Mouse (Mus musculus): ENCODE results near the gene Snap25.

DNA sequence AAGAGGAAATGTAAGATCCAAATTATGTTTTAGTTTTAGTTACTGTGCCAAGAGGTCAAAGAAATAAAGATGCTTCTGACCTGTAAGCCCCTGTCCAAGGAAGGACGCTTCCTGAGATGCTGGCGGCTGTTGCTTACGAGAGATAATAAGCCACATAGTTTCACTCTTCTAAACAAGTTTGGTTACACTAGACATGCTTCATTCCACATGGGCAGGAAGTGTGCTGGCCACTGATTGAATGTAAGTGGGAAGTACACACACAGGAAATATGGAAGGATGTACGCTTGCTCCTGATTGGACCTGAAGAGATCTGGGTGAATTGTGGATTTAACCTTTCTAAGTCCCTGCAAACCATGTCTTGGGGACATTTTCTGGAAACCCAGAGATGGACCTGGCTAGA lies 114.4 kb downstream of the Snap25 start:
- TF ChIP-seq ZC3H11A (IDR thresholded peaks at IDR 0.05; ENCODE audit: borderline replicate concordance, low read depth, low read length) (no peak), MAFK (IDR thresholded peaks at IDR 0.05; ENCODE audit: insufficient read depth, low read depth, low read length) (no peak)
